Mouse (Mus musculus): ENCODE measurements around the gene Ppp4r4.

GRCm38 (mm10) chr12:103548526-103548925 is 16.4 kb downstream of the Ppp4r4 start:
- TF ChIP-seq CTCF (conservative IDR thresholded peaks at IDR 0.05; ENCODE audit: low read length) = no peak
- no peak for TF ChIP-seq NANOG (IDR thresholded peaks at IDR 0.05; ENCODE audit: borderline replicate concordance, low read length)
